Mouse (Mus musculus): ENCODE results near the gene Trex2. TPM values are rescaled to one million over a fixed set of nuclear protein-coding genes. Genes with fewer than 3 reads are reported as not detected.
A peak's percentile ranks its signal among the peaks of the same experiment; 100 is the strongest.

The Trex2 gene
- polyA plus RNA-seq, 1 experiment = not detected

DNA sequence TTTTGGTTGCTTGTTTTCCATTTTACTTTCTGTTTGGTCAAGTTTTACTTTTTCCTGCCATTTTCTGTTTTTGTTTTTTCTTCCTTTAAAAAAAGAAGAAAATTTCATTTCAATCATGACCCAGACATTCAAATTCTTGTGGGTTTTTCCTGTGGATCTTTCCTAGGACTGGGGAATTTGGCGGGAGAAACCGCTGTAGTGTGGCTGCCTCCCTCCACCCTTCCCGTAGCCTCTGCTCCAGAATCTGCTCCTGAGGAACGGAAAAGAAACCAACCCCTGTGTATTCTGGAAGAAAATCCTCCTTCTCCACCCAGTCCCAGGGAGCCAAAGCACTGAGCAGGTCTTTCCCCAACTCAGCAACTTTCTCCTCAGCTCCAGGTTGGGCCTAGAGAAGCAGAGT is 25.6 kb upstream of the Trex2 start:
- 78% methylated on average over 4 of the region's 4 CpGs for WGBS

DNA sequence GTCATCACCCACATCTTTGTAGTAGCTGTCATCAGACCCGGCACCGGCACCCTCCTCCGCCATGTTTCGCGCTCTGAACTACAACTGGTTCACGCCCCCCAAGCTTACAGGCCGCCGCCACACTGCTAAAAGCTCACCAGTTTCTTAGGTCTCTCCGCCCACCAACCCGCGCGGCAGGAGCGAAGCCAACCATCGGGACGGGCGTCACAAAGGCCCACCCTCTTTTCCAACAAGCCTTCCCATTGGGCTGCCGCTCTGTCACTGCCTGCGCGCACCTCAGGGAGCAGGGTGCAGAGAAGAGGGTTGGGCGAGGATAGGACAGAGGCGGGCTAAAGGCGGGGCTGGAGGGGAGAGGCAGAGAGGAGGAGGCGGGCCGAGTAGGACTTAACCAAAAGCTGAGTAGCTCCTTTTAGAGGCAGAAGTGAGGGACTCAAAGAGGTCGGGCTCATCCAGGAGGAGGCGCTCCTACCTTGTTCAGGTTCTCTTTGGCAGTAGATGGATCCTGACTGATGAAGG is 23.8 kb upstream of the Trex2 start, which contains the start of gene Haus7:
Haus7 (minus strand) TSS at position 168 of the 516 bp plus-strand sequence.
- Histone ChIP-seq H3K4me3 (replicated peaks; ENCODE audit: control insufficient read depth, low read depth, low read length) (peak within 1 kb of the TSS; percentile 96), H3K4me1 (ENCODE audit: control insufficient read depth, insufficient read depth, low read length) (no peaks in the 10 kb centered on the region), H3K27ac (ENCODE audit: control insufficient read depth, insufficient read depth, low read depth, low read length, poor library complexity) (no peak within 1 kb of the TSS)
- peak; percentile 44 for TF ChIP-seq CTCF (IDR thresholded peaks at IDR 0.05; ENCODE audit: control insufficient read depth, insufficient read depth, low read length)
- TF ChIP-seq POLR2A (IDR thresholded peaks at IDR 0.05; ENCODE audit: borderline replicate concordance, control insufficient read depth, low read depth, low read length) = 0 out of 2 replicates have a peak, but pooled peaks have one; percentile 32
- 16% methylated on average over 25 of the region's 26 CpGs for WGBS

More for the DNA sequence above, 25.6 kb upstream of the Trex2 start:
- Histone ChIP-seq H3K27ac (ENCODE audit: control insufficient read depth, insufficient read depth, low read depth, low read length, poor library complexity) (no peak overlapping the region), H3K4me1 (ENCODE audit: control insufficient read depth, insufficient read depth, low read length) (no peaks in the 10 kb centered on the region), H3K4me3 (replicated peaks; ENCODE audit: control insufficient read depth, low read depth, low read length) (no peak overlapping the region)
- no peak for TF ChIP-seq CTCF (IDR thresholded peaks at IDR 0.05; ENCODE audit: control insufficient read depth, insufficient read depth, low read length)
- TF ChIP-seq POLR2A (IDR thresholded peaks at IDR 0.05; ENCODE audit: borderline replicate concordance, control insufficient read depth, low read depth, low read length) = no peak

GRCm38 (mm10) chrX:73451949-73452348 is 16.8 kb upstream of the Trex2 start:
- Histone ChIP-seq H3K27ac (ENCODE audit: control insufficient read depth, insufficient read depth, low read depth, low read length, poor library complexity) (no peak overlapping the region), H3K4me3 (replicated peaks; ENCODE audit: control insufficient read depth, low read depth, low read length) (no peak overlapping the region), H3K4me1 (ENCODE audit: control insufficient read depth, insufficient read depth, low read length) (no peaks in the 10 kb centered on the region)
- TF ChIP-seq CTCF (IDR thresholded peaks at IDR 0.05; ENCODE audit: control insufficient read depth, insufficient read depth, low read length) (peak; percentile 78), POLR2A (IDR thresholded peaks at IDR 0.05; ENCODE audit: borderline replicate concordance, control insufficient read depth, low read depth, low read length) (no peak)
- WGBS = 35% methylated on average over 2 of the region's 2 CpGs

GRCm38 (mm10) chrX:73441428-73441827 is 6.3 kb upstream of the Trex2 start:
- no peak overlapping the region for H3K27ac ChIP-seq (ENCODE audit: control insufficient read depth, insufficient read depth, low read depth, low read length, poor library complexity)
- TF ChIP-seq POLR2A (IDR thresholded peaks at IDR 0.05; ENCODE audit: borderline replicate concordance, control insufficient read depth, low read depth, low read length) (no peak), CTCF (IDR thresholded peaks at IDR 0.05; ENCODE audit: control insufficient read depth, insufficient read depth, low read length) (no peak)
- no peaks in the 10 kb centered on the region for H3K4me1 ChIP-seq (ENCODE audit: control insufficient read depth, insufficient read depth, low read length)
- WGBS = 68% methylated on average over 2 of the region's 2 CpGs
- no peak overlapping the region for H3K4me3 ChIP-seq (replicated peaks; ENCODE audit: control insufficient read depth, low read depth, low read length)

- no peak for TF ChIP-seq POLR2A (IDR thresholded peaks at IDR 0.05; ENCODE audit: borderline replicate concordance, control insufficient read depth, low read depth, low read length)
- no peak for TF ChIP-seq CTCF (IDR thresholded peaks at IDR 0.05; ENCODE audit: control insufficient read depth, insufficient read depth, low read length)
- WGBS = 68% methylated on average over 5 of the region's 5 CpGs
- Histone ChIP-seq H3K4me1 (ENCODE audit: control insufficient read depth, insufficient read depth, low read length) (no peaks in the 10 kb centered on the region), H3K27ac (ENCODE audit: control insufficient read depth, insufficient read depth, low read depth, low read length, poor library complexity) (no peak overlapping the region), H3K4me3 (replicated peaks; ENCODE audit: control insufficient read depth, low read depth, low read length) (no peak overlapping the region)
Measured at GRCm38 (mm10) chrX:73432850-73433249, 2.3 kb downstream of the Trex2 start.

GRCm38 (mm10) chrX:73430036-73430435 is 5.1 kb downstream of the Trex2 start:
- TF ChIP-seq POLR2A (IDR thresholded peaks at IDR 0.05; ENCODE audit: borderline replicate concordance, control insufficient read depth, low read depth, low read length) (no peak), CTCF (IDR thresholded peaks at IDR 0.05; ENCODE audit: control insufficient read depth, insufficient read depth, low read length) (no peak)
- no peak overlapping the region for H3K27ac ChIP-seq (ENCODE audit: control insufficient read depth, insufficient read depth, low read depth, low read length, poor library complexity)
- no peak overlapping the region for H3K4me3 ChIP-seq (replicated peaks; ENCODE audit: control insufficient read depth, low read depth, low read length)
- 83% methylated on average over 2 of the region's 2 CpGs for WGBS
- H3K4me1 ChIP-seq (ENCODE audit: control insufficient read depth, insufficient read depth, low read length) = no peaks in the 10 kb centered on the region

GRCm38 (mm10) chrX:73412767-73413166 is 22.4 kb downstream of the Trex2 start:
- Histone ChIP-seq H3K4me1 (ENCODE audit: control insufficient read depth, insufficient read depth, low read length) (no peaks in the 10 kb centered on the region), H3K27ac (ENCODE audit: control insufficient read depth, insufficient read depth, low read depth, low read length, poor library complexity) (no peak overlapping the region), H3K4me3 (replicated peaks; ENCODE audit: control insufficient read depth, low read depth, low read length) (no peak overlapping the region)
- TF ChIP-seq CTCF (IDR thresholded peaks at IDR 0.05; ENCODE audit: control insufficient read depth, insufficient read depth, low read length) (no peak), POLR2A (IDR thresholded peaks at IDR 0.05; ENCODE audit: borderline replicate concordance, control insufficient read depth, low read depth, low read length) (no peak)
- 25% methylated on average over 1 of the region's 1 CpGs for WGBS

GRCm38 (mm10) chrX:73410880-73411517 is 24.1 kb downstream of the Trex2 start, which contains the start of gene Zfp92:
Gene Zfp92 (plus strand): TSS chrX:73411096.
- Histone ChIP-seq H3K4me3 (replicated peaks; ENCODE audit: control insufficient read depth, low read depth, low read length) (peak within 1 kb of the TSS; percentile 20), H3K27ac (ENCODE audit: control insufficient read depth, insufficient read depth, low read depth, low read length, poor library complexity) (no peak within 1 kb of the TSS), H3K4me1 (ENCODE audit: control insufficient read depth, insufficient read depth, low read length) (no peaks in the 10 kb centered on the region)
- no peak for TF ChIP-seq POLR2A (IDR thresholded peaks at IDR 0.05; ENCODE audit: borderline replicate concordance, control insufficient read depth, low read depth, low read length)
- TF ChIP-seq CTCF (IDR thresholded peaks at IDR 0.05; ENCODE audit: control insufficient read depth, insufficient read depth, low read length) = no peak
- WGBS = 13% methylated on average over 20 of the region's 20 CpGs
